Mouse (Mus musculus) heart, embryonic 15.5 days (tissue): ENCODE measurements around the gene Ppm1e. TPM values are rescaled to one million over a fixed set of nuclear protein-coding genes. Genes with fewer than 3 reads are reported as not detected.

Experiments used
- ATAC-seq: fragments of 200-750 bp; cut with Nextera tagmentation; replicated peaks from 2 replicates; pipeline ENCODE4 v1.8.0; 2017; ENCODE audit warnings: low read depth, moderate TSS enrichment; ENCODE audit not compliant: insufficient number of reproducible peaks, insufficient read depth, low FRiP score
- H3K27ac ChIP-seq: fragments of 300-500 bp; sonication (generic); 2 replicates; pipeline ENCODE4 v1.5.1; 2015; ENCODE audit warnings: mild to moderate bottlenecking, inconsistent platforms
- H3K27me3 ChIP-seq: fragments of 300-500 bp; sonication (generic); 2 replicates; pipeline ENCODE4 v1.6.1; 2015; ENCODE audit warnings: inconsistent platforms
- H3K36me3 ChIP-seq: fragments of 300-500 bp; sonication (generic); 2 replicates; pipeline ENCODE4 v1.6.1; 2015; ENCODE audit warnings: mild to moderate bottlenecking, inconsistent platforms
- H3K4me1 ChIP-seq: fragments of 300-500 bp; sonication (generic); replicated peaks from 2 replicates; pipeline ENCODE4 v1.6.1; 2015; ENCODE audit warnings: inconsistent platforms
- H3K4me2 ChIP-seq: fragments of 300-500 bp; sonication (generic); 2 replicates; pipeline ENCODE4 v1.6.1; 2015; ENCODE audit warnings: inconsistent platforms, mild to moderate bottlenecking, moderate library complexity
- H3K4me3 ChIP-seq: fragments of 300-500 bp; sonication (generic); 2 replicates; pipeline ENCODE4 v1.5.1; 2015; ENCODE audit warnings: mild to moderate bottlenecking, inconsistent platforms
- H3K9ac ChIP-seq: fragments of 300-500 bp; sonication (generic); 2 replicates; pipeline ENCODE4 v1.6.1; 2015; ENCODE audit warnings: mild to moderate bottlenecking, inconsistent platforms
- H3K9me3 ChIP-seq: fragments of 300-500 bp; sonication (generic); replicated peaks from 2 replicates; pipeline ENCODE4 v1.6.1; 2016; ENCODE audit warnings: inconsistent platforms
- WGBS: fragments of 180-500 bp; shearing (Covaris S2); methylation state at CpG from one replicate; pipeline ENCODE4 v1.1.7; 2015; ENCODE audit warnings: mixed read lengths; 5-methylcytosine and 5-hydroxymethylcytosine counted together
- polyA plus RNA-seq: library from polyadenylated mRNA; unstranded; fragments of >200 nt; fragmentation: Nextera tagmentation; extraction: Ambion mirVana; gene quantifications from 2 replicates; pipeline ENCODE4 v1.2.1, GENCODE M21; 2015

Gene Ppm1e
- polyA plus RNA-seq, 1 experiment from 2014 or later, result 6.2 TPM

DNA sequence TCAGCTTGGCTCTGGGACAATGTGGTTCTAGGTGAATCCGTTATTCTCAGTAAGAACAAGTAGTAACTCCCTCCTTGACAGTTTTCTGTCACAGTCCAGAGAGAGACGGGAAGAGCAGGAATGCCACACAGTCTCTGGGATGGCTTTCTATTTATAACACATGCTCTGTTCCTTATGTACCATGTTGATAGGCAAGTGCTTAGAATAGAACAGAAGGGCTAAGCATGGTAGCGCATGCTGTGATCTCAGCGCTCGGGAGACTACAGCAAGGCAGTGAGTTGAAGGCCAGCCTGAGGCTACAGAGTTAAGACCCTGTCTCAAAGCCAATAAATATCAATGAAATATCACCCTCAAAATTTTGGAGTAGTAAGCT is 111.3 kb downstream of the Ppm1e start:
- Histone ChIP-seq H3K27me3 (no peaks in the 10 kb centered on the region), H3K36me3 (no peaks in the 10 kb centered on the region), H3K4me2 (peak overlapping the region; percentile 48), H3K27ac (peak overlapping the region; percentile 91), H3K9ac (no peak overlapping the region), H3K9me3 (no peaks in the 10 kb centered on the region), H3K4me3 (no peak overlapping the region), H3K4me1 (peaks cover 25% of the 10 kb centered on the region)
- ATAC-seq, result peak; percentile 92
- WGBS, result 38% methylated on average over 5 of the region's 5 CpGs

- H3K36me3 ChIP-seq, result no peaks in the 10 kb centered on the region
- no peaks in the 10 kb centered on the region for H3K9me3 ChIP-seq
- H3K4me3 ChIP-seq, result no peak overlapping the region
- H3K9ac ChIP-seq, result no peak overlapping the region
- peak overlapping the region; percentile 91 for H3K27ac ChIP-seq
- no peaks in the 10 kb centered on the region for H3K27me3 ChIP-seq
- H3K4me2 ChIP-seq, result peak overlapping the region; percentile 48
- WGBS, result 40% methylated on average over 9 of the region's 9 CpGs
- no peak for ATAC-seq
- H3K4me1 ChIP-seq, result peaks cover 25% of the 10 kb centered on the region
These were observed 111.9 kb downstream of the Ppm1e start for GRCm38 (mm10) chr11:87246724-87247493.

- Histone ChIP-seq H3K4me3 (no peak overlapping the region), H3K9ac (no peak overlapping the region), H3K27me3 (no peaks in the 10 kb centered on the region), H3K9me3 (no peaks in the 10 kb centered on the region), H3K27ac (peak overlapping the region; percentile 91), H3K4me1 (peaks cover 29% of the 10 kb centered on the region), H3K36me3 (no peaks in the 10 kb centered on the region), H3K4me2 (no peak overlapping the region)
- ATAC-seq, result no peak
- WGBS, result 72% methylated on average over 4 of the region's 4 CpGs
These were observed 112.6 kb downstream of the Ppm1e start for GRCm38 (mm10) chr11:87246107-87246651.

- ATAC-seq, result no peak
- H3K4me3 ChIP-seq, result no peak overlapping the region
- H3K4me2 ChIP-seq, result no peak overlapping the region
- no peak overlapping the region for H3K27ac ChIP-seq
- no peaks in the 10 kb centered on the region for H3K27me3 ChIP-seq
- H3K9me3 ChIP-seq, result no peaks in the 10 kb centered on the region
- peaks cover 35% of the 10 kb centered on the region for H3K4me1 ChIP-seq
- H3K36me3 ChIP-seq, result no peaks in the 10 kb centered on the region
- H3K9ac ChIP-seq, result no peak overlapping the region
- WGBS, result 66% methylated on average over 9 of the region's 9 CpGs
These were observed 113.5 kb downstream of the Ppm1e start for GRCm38 (mm10) chr11:87245171-87245840.

GRCm38 (mm10) chr11:87241256-87241655 is 117.6 kb downstream of the Ppm1e start:
- WGBS, result 54% methylated on average over 7 of the region's 7 CpGs
- no peak overlapping the region for H3K9ac ChIP-seq
- no peaks in the 10 kb centered on the region for H3K27me3 ChIP-seq
- no peak for ATAC-seq
- no peak overlapping the region; the same call in 1 of the 2 replicates for H3K4me2 ChIP-seq
- peaks cover 27% of the 10 kb centered on the region for H3K4me1 ChIP-seq
- H3K36me3 ChIP-seq, result no peaks in the 10 kb centered on the region
- no peaks in the 10 kb centered on the region for H3K9me3 ChIP-seq
- no peak overlapping the region for H3K4me3 ChIP-seq
- peak overlapping the region; percentile 48 for H3K27ac ChIP-seq

- 0 out of 2 replicates have a peak, but pooled peaks have one; percentile 35 for ATAC-seq
- Histone ChIP-seq H3K36me3 (no peaks in the 10 kb centered on the region), H3K27ac (peak overlapping the region; percentile 48), H3K9ac (no peak overlapping the region), H3K4me1 (peaks cover 27% of the 10 kb centered on the region), H3K27me3 (no peaks in the 10 kb centered on the region), H3K4me3 (no peak overlapping the region), H3K4me2 (no peak overlapping the region), H3K9me3 (no peaks in the 10 kb centered on the region)
- 61% methylated on average over 4 of the region's 4 CpGs for WGBS
These were observed 118.0 kb downstream of the Ppm1e start for GRCm38 (mm10) chr11:87240833-87241215.

- Histone ChIP-seq H3K27me3 (no peaks in the 10 kb centered on the region), H3K27ac (peak overlapping the region; percentile 48), H3K4me1 (peaks cover 31% of the 10 kb centered on the region), H3K4me2 (no peak overlapping the region), H3K36me3 (no peaks in the 10 kb centered on the region), H3K9ac (no peak overlapping the region), H3K4me3 (no peak overlapping the region), H3K9me3 (no peaks in the 10 kb centered on the region)
- 0 out of 2 replicates have a peak, but pooled peaks have one; percentile 22 for ATAC-seq
- WGBS, result 55% methylated on average over 15 of the region's 15 CpGs
These were observed 118.5 kb downstream of the Ppm1e start for GRCm38 (mm10) chr11:87240141-87240832.

DNA sequence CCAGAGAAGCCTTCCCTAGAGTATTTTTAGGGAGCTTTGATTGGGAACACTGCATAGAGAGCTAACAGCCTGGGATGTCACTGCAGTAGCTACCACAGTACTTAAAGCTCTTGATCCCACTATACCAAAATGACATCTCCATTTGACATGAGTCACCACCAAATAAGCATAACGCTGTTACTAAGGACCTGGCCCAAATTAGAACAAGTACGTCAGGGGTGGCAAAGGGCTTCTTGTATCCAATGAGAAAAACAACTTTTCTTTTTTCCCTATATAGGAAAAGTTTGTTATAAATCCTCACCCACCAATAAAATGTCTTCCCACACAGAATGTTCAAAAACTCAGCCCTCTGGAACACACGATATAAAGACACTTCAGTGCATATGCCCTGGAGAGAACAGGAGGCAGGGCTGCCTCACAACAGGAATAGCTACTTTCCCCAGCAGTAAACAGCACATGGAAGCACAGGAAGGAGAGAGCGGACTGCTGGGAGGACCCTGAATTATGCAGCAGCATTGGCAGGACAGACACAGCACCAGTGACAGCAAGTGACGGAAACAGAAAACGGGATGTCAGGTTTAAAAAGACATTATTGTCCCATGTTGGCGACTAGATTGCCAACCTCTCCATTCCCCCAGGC is 119.8 kb downstream of the Ppm1e start:
- H3K9ac ChIP-seq, result no peak overlapping the region
- peak overlapping the region; percentile 71 for H3K27ac ChIP-seq
- H3K4me2 ChIP-seq, result no peak overlapping the region
- H3K36me3 ChIP-seq, result 0 out of 2 replicates have a peak, but pooled peaks cover 4% of the 10 kb centered on the region
- no peaks in the 10 kb centered on the region for H3K9me3 ChIP-seq
- H3K27me3 ChIP-seq, result no peaks in the 10 kb centered on the region
- peaks cover 34% of the 10 kb centered on the region for H3K4me1 ChIP-seq
- no peak overlapping the region for H3K4me3 ChIP-seq
- WGBS, result 67% methylated on average over 7 of the region's 7 CpGs
- no peak for ATAC-seq

GRCm38 (mm10) chr11:87235486-87235872 is 123.3 kb downstream of the Ppm1e start:
- H3K4me3 ChIP-seq, result no peak overlapping the region
- no peaks in the 10 kb centered on the region for H3K9me3 ChIP-seq
- H3K36me3 ChIP-seq, result 0 out of 2 replicates have a peak, but pooled peaks cover 5% of the 10 kb centered on the region
- no peaks in the 10 kb centered on the region for H3K27me3 ChIP-seq
- H3K4me1 ChIP-seq, result peaks cover 23% of the 10 kb centered on the region
- no peak for ATAC-seq
- peak overlapping the region; percentile 36 for H3K4me2 ChIP-seq
- no peak overlapping the region for H3K9ac ChIP-seq
- H3K27ac ChIP-seq, result peak overlapping the region; percentile 64
- 28% methylated on average over 5 of the region's 5 CpGs for WGBS

GRCm38 (mm10) chr11:87234743-87235485 is 123.9 kb downstream of the Ppm1e start:
- no peak for ATAC-seq
- Histone ChIP-seq H3K27me3 (no peaks in the 10 kb centered on the region), H3K4me3 (no peak overlapping the region), H3K36me3 (0 out of 2 replicates have a peak, but pooled peaks cover 5% of the 10 kb centered on the region), H3K4me2 (peak overlapping the region; percentile 36), H3K4me1 (peaks cover 18% of the 10 kb centered on the region), H3K9me3 (no peaks in the 10 kb centered on the region), H3K27ac (peak overlapping the region; percentile 64), H3K9ac (no peak overlapping the region)
- WGBS, result 77% methylated on average over 12 of the region's 12 CpGs
